In the genomic region with DNA sequence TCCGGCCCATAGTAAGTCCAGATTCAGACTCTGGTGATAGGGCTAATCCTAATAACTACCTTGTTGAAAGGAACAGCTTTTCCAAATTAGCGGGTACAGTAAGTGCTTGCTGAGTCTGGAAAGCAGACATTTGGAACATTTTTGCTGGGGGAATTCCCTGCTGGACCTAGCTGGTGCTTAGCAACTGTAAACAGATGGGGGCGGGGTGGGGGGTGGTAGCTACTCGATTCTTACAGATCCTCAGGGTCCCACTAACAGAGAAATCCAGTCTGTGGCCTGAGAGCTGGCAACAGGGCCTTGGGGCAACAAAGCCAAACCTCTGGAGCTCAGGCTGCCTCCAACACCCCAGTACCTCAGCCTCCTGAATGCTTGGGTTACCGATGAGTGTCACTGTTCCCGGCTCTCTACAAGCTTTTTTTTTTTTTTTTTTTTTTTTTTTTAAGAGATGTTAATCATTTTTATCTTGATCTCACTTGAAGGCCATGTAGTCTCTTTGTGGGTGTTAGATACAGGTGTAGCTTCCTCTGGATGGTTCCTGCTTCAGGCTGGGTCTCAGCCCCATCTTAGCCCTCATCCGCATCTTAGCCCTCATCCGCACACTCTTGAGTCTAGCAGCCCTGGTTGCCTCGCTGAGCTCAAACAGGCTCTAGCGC, we compare ENCODE assay signal across 11 mouse cellular contexts. TPM values are rescaled to one million over a fixed set of nuclear protein-coding genes. Genes with fewer than 3 reads are reported as not detected.
A peak's percentile ranks its signal among the peaks of the same experiment; 100 is the strongest.
DNase-seq lines count a peak whose midpoint lies in the region; ATAC-seq and TF ChIP-seq lines count a peak whose summit lies in the region.
"Had no signal": no experiment of that assay in that cellular context is flagged by ENCODE, and none has a peak within 500 bp of the region (broad histone marks: within the 10 kb centered on the region; RNA-seq: fewer than 3 reads in every experiment).

No protein-coding gene starts in this region.

- H3K36me3 ChIP-seq in forebrain, embryonic 14.5 days (ENCODE audit: control insufficient read depth, insufficient read depth, low read length) = no peaks in the 10 kb centered on the region
- H3K36me3 ChIP-seq in forebrain, embryonic 16.5 days (ENCODE audit: control insufficient read depth, insufficient read depth) = no peaks in the 10 kb centered on the region
- no peaks in the 10 kb centered on the region for H3K36me3 ChIP-seq in embryonic facial prominence, embryonic 14.5 days (ENCODE audit: control insufficient read depth, insufficient read depth, low read length)
- H3K36me3 ChIP-seq in liver, embryonic 14.5 days (replicated peaks; ENCODE audit: control insufficient read depth, insufficient read depth, low read depth) = peaks cover 95% of the 10 kb centered on the region
- H3K36me3 ChIP-seq: midbrain, embryonic 12.5 days had no signal

- 76% methylated on average over 10 of the region's 10 CpGs for WGBS in forebrain, embryonic 14.5 days
- WGBS in forebrain, embryonic 16.5 days = 67% methylated on average over 10 of the region's 10 CpGs
- 59% methylated on average over 9 of the region's 10 CpGs for WGBS in embryonic facial prominence, embryonic 14.5 days
- 68% methylated on average over 10 of the region's 10 CpGs for WGBS in liver, embryonic 14.5 days (ENCODE audit: insufficient replicate concordance)

- H3K4me3 ChIP-seq in forebrain, embryonic 14.5 days (ENCODE audit: low read depth, low read length) = no peak overlapping the region
- H3K4me3 ChIP-seq in forebrain, embryonic 16.5 days (replicated peaks; ENCODE audit: low read length) = no peak overlapping the region
- no peak overlapping the region for H3K4me3 ChIP-seq in embryonic facial prominence, embryonic 14.5 days (ENCODE audit: low read depth, low read length)
- H3K4me3 ChIP-seq in liver, embryonic 14.5 days (ENCODE audit: insufficient read depth in 1 of 2, low read depth in 2 of 2, low read length in 2 of 2) = peak overlapping the region; percentile 17 to 66

- H3K27ac ChIP-seq in forebrain, embryonic 14.5 days (ENCODE audit: low read depth, low read length) = no peak overlapping the region
- H3K27ac ChIP-seq in forebrain, embryonic 16.5 days (ENCODE audit: low read length) = no peak overlapping the region
- no peak overlapping the region for H3K27ac ChIP-seq in embryonic facial prominence, embryonic 14.5 days (replicated peaks; ENCODE audit: low read depth, low read length)
- H3K27ac ChIP-seq in liver, embryonic 14.5 days = peak overlapping the region; percentile 96
- H3K27ac ChIP-seq: midbrain, embryonic 12.5 days had no signal

- no peak for ATAC-seq in forebrain, embryonic 14.5 days
- ATAC-seq in forebrain, embryonic 16.5 days = no peak
- peak; percentile 58 for ATAC-seq in CD4-positive, CD25-positive, alpha-beta regulatory T cell, adult 4 months
- peak; percentile 23; the same call in 1 of the 2 replicates for ATAC-seq in embryonic facial prominence, embryonic 14.5 days (ENCODE audit: low read depth)
- no peak for ATAC-seq in liver, embryonic 14.5 days (ENCODE audit: insufficient read depth)

- peak; percentile 23 for DNase-seq in forebrain, embryonic 14.5 days (ENCODE audit: low spot score)
- DNase-seq in embryonic facial prominence, embryonic 14.5 days (ENCODE audit: low spot score) = peak; percentile 76
- DNase-seq in liver, embryonic 14.5 days (ENCODE audit: low read depth in 3 of 3, low spot score in 3 of 3) = no peak
- no peak for DNase-seq in kidney, postnatal 10 days
- DNase-seq in cerebellum, postnatal 25 days = no peak
- DNase-seq in right cerebral cortex, adult 18-20 months = no peak
- DNase-seq: B cell, adult 2 months; kidney, adult 18-20 months had no signal

- H3K9ac ChIP-seq in forebrain, embryonic 14.5 days (ENCODE audit: low read length) = no peak overlapping the region
- no peak overlapping the region for H3K9ac ChIP-seq in forebrain, embryonic 16.5 days (replicated peaks; ENCODE audit: low read depth, low read length)
- H3K9ac ChIP-seq in embryonic facial prominence, embryonic 14.5 days (ENCODE audit: low read depth, low read length) = no peak overlapping the region
- peak overlapping the region; percentile 95 for H3K9ac ChIP-seq in liver, embryonic 14.5 days (replicated peaks)

- H3K27me3 ChIP-seq in forebrain, embryonic 14.5 days (replicated peaks; ENCODE audit: control insufficient read depth, insufficient read depth, low read length) = no peaks in the 10 kb centered on the region; the same call in 1 of the 2 replicates
- H3K27me3 ChIP-seq in forebrain, embryonic 16.5 days (replicated peaks; ENCODE audit: control insufficient read depth, insufficient read depth, low read length) = peaks cover 5% of the 10 kb centered on the region; the same call in 1 of the 2 replicates
- peaks cover 7% of the 10 kb centered on the region; the same call in 1 of the 2 replicates for H3K27me3 ChIP-seq in embryonic facial prominence, embryonic 14.5 days (replicated peaks; ENCODE audit: control insufficient read depth, insufficient read depth, low read length)
- no peaks in the 10 kb centered on the region for H3K27me3 ChIP-seq in liver, embryonic 14.5 days (ENCODE audit: control insufficient read depth, insufficient read depth, low read length)

- H3K4me2 ChIP-seq in forebrain, embryonic 14.5 days (ENCODE audit: low read length) = no peak overlapping the region
- no peak overlapping the region for H3K4me2 ChIP-seq in forebrain, embryonic 16.5 days (ENCODE audit: low read length)
- no peak overlapping the region for H3K4me2 ChIP-seq in embryonic facial prominence, embryonic 14.5 days (ENCODE audit: low read depth, low read length)
- peak overlapping the region; percentile 100 for H3K4me2 ChIP-seq in liver, embryonic 14.5 days (ENCODE audit: low read depth)

- H3K9me3 ChIP-seq in forebrain, embryonic 14.5 days (replicated peaks; ENCODE audit: control insufficient read depth, low read length) = no peaks in the 10 kb centered on the region
- no peaks in the 10 kb centered on the region for H3K9me3 ChIP-seq in forebrain, embryonic 16.5 days (ENCODE audit: control insufficient read depth, low read length)
- H3K9me3 ChIP-seq in embryonic facial prominence, embryonic 14.5 days (ENCODE audit: control insufficient read depth, low read length) = no peaks in the 10 kb centered on the region
- H3K9me3 ChIP-seq in liver, embryonic 14.5 days (ENCODE audit: control insufficient read depth, low read length) = no peaks in the 10 kb centered on the region
- H3K9me3 ChIP-seq: midbrain, embryonic 12.5 days had no signal

- H3K4me1 ChIP-seq in forebrain, embryonic 14.5 days (ENCODE audit: control insufficient read depth, insufficient read depth, low read length) = peaks cover 9% of the 10 kb centered on the region; the same call in 1 of the 2 replicates
- peaks cover 14% of the 10 kb centered on the region for H3K4me1 ChIP-seq in forebrain, embryonic 16.5 days (replicated peaks; ENCODE audit: control insufficient read depth, insufficient read depth, low read length)
- peaks cover 16% of the 10 kb centered on the region for H3K4me1 ChIP-seq in embryonic facial prominence, embryonic 14.5 days (ENCODE audit: control insufficient read depth, insufficient read depth, low read length)
- peaks cover 60 to 79% of the 10 kb centered on the region in 2 experiments for H3K4me1 ChIP-seq in liver, embryonic 14.5 days (replicated peaks; ENCODE audit: control insufficient read depth in 2 of 2, insufficient read depth in 2 of 2, low read length in 1 of 2)

- TF ChIP-seq CTCF in liver, embryonic 14.5 days (IDR thresholded peaks at IDR 0.05; ENCODE audit: low read depth) = no peak

- no peak for TF ChIP-seq EP300 in liver, embryonic 14.5 days (IDR thresholded peaks at IDR 0.05; ENCODE audit: low read depth)

RNA-seq across cellular contexts. Expression of a gene that starts 8.1 kb away (rescaled TPM):
- polyA plus RNA-seq in forebrain, embryonic 14.5 days (2014; fragmentation: Nextera tagmentation; extraction: Ambion mirVana) = 0.09 and 0.53 TPM in 2 replicates
- 0.63 and 0.80 TPM in 2 replicates for polyA plus RNA-seq in forebrain, embryonic 16.5 days (2015; fragmentation: Nextera tagmentation; extraction: Ambion mirVana)
- 100 to 1,000 TPM; 130 to 152 TPM for polyA plus RNA-seq in CD4-positive, CD25-positive, alpha-beta regulatory T cell, adult 4 months (2017; shearing (Covaris generic))
- 4.1 and 5.8 TPM in 2 replicates for polyA plus RNA-seq in embryonic facial prominence, embryonic 14.5 days (2014; fragmentation: Nextera tagmentation; extraction: Ambion mirVana)
- polyA plus RNA-seq in liver, embryonic 14.5 days (2012; rRNA removed) = 112 and 113 TPM in 2 replicates
- 90.2 and 112 TPM in 2 replicates for polyA plus RNA-seq in liver, embryonic 14.5 days (2014; fragmentation: Nextera tagmentation; extraction: Ambion mirVana)

RNA-seq across cellular contexts. Expression of a gene that starts 21.2 kb away (rescaled TPM):
- polyA plus RNA-seq in forebrain, embryonic 14.5 days (2014; fragmentation: Nextera tagmentation; extraction: Ambion mirVana) = 23.4 and 26.1 TPM in 2 replicates
- polyA plus RNA-seq in forebrain, embryonic 16.5 days (2015; fragmentation: Nextera tagmentation; extraction: Ambion mirVana) = 30.3 and 35.2 TPM in 2 replicates
- 10 to 100 TPM; 27.9 to 29.4 TPM for polyA plus RNA-seq in CD4-positive, CD25-positive, alpha-beta regulatory T cell, adult 4 months (2017; shearing (Covaris generic))
- 17.6 and 19.9 TPM in 2 replicates for polyA plus RNA-seq in embryonic facial prominence, embryonic 14.5 days (2014; fragmentation: Nextera tagmentation; extraction: Ambion mirVana)
- 20.6 and 22.2 TPM in 2 replicates for polyA plus RNA-seq in liver, embryonic 14.5 days (2012; rRNA removed)
- polyA plus RNA-seq in liver, embryonic 14.5 days (2014; fragmentation: Nextera tagmentation; extraction: Ambion mirVana) = 11.2 and 11.8 TPM in 2 replicates

RNA-seq across cellular contexts. Expression of a gene that starts 29.2 kb away (rescaled TPM):
- polyA plus RNA-seq in forebrain, embryonic 14.5 days (2014; fragmentation: Nextera tagmentation; extraction: Ambion mirVana) = not detected in 2 replicates
- polyA plus RNA-seq in forebrain, embryonic 16.5 days (2015; fragmentation: Nextera tagmentation; extraction: Ambion mirVana) = not detected in 2 replicates
- polyA plus RNA-seq in CD4-positive, CD25-positive, alpha-beta regulatory T cell, adult 4 months (2017; shearing (Covaris generic)) = under 1 TPM in 1 of 2 experiments, not detected in 1; 0.19 TPM
- 2.4 and 4.9 TPM in 2 replicates for polyA plus RNA-seq in embryonic facial prominence, embryonic 14.5 days (2014; fragmentation: Nextera tagmentation; extraction: Ambion mirVana)
- polyA plus RNA-seq in liver, embryonic 14.5 days (2012; rRNA removed) = not detected in 2 replicates
- polyA plus RNA-seq in liver, embryonic 14.5 days (2014; fragmentation: Nextera tagmentation; extraction: Ambion mirVana) = not detected in 2 replicates
- polyA plus RNA-seq: midbrain, embryonic 12.5 days had no signal

RNA-seq across cellular contexts. Expression of a gene that starts 44.4 kb away (rescaled TPM):
- 0.20 TPM in 1 of 2 replicates, not detected in the other for polyA plus RNA-seq in forebrain, embryonic 14.5 days (2014; fragmentation: Nextera tagmentation; extraction: Ambion mirVana)
- polyA plus RNA-seq in forebrain, embryonic 16.5 days (2015; fragmentation: Nextera tagmentation; extraction: Ambion mirVana) = not detected in 2 replicates
- polyA plus RNA-seq in CD4-positive, CD25-positive, alpha-beta regulatory T cell, adult 4 months (2017; shearing (Covaris generic)) = not detected
- not detected in 2 replicates for polyA plus RNA-seq in embryonic facial prominence, embryonic 14.5 days (2014; fragmentation: Nextera tagmentation; extraction: Ambion mirVana)
- 0.11 TPM in 1 of 2 replicates, not detected in the other for polyA plus RNA-seq in liver, embryonic 14.5 days (2012; rRNA removed)
- not detected in 2 replicates for polyA plus RNA-seq in liver, embryonic 14.5 days (2014; fragmentation: Nextera tagmentation; extraction: Ambion mirVana)
- polyA plus RNA-seq: midbrain, embryonic 12.5 days had no signal

Comparison
In these comparisons a context has a peak if more than half of its experiments do, and no peak if none do; other contexts are left out.
1. ATAC-seq: peak in CD4-positive, CD25-positive, alpha-beta regulatory T cell, adult 4 months (single experiment) and embryonic facial prominence, embryonic 14.5 days (single experiment); none in forebrain, embryonic 14.5 days (single experiment), forebrain, embryonic 16.5 days (single experiment) and liver, embryonic 14.5 days (single experiment).
2. DNase-seq: peak in forebrain, embryonic 14.5 days (single experiment) and embryonic facial prominence, embryonic 14.5 days (single experiment); none in liver, embryonic 14.5 days (0 of 3), kidney, postnatal 10 days (single experiment), cerebellum, postnatal 25 days (0 of 2) and right cerebral cortex, adult 18-20 months (single experiment).
3. H3K4me3 ChIP-seq: peak in liver, embryonic 14.5 days (2 of 2); none in forebrain, embryonic 14.5 days (single experiment), forebrain, embryonic 16.5 days (single experiment) and embryonic facial prominence, embryonic 14.5 days (single experiment).
4. RNA of a gene that starts 8.1 kb away (polyA plus RNA-seq): 130 to 152 TPM in CD4-positive, CD25-positive, alpha-beta regulatory T cell, adult 4 months and 90.2 to 113 TPM in liver, embryonic 14.5 days; 4.1 to 5.8 TPM in embryonic facial prominence, embryonic 14.5 days, 0.63 to 0.80 TPM in forebrain, embryonic 16.5 days and 0.09 to 0.53 TPM in forebrain, embryonic 14.5 days; every median in the first group is over 10 times any median in the second.